Mouse (Mus musculus): ENCODE measurements around the gene Gm4756.

DNA sequence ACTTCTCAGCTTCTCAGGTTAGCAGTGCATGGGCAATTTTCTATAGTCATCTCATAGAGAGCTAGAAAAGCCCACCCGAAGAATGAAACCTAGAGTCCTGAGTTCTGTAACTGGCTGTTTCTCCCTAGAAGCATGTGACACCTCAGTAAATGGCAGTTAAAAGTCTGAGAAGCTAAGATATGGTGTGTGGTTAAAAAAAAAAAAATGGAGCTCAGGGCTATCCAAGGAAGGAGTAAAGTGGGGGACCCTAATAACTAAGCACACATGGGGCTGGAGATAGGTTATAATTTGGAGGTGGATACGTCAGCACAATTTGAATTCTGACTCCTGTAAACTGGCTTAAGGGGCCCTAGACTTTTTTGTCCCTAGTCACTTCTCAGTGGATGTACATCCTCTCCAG is 66.4 kb downstream of the Gm4756 start:
- TF ChIP-seq POLR2A (IDR thresholded peaks at IDR 0.05; ENCODE audit: borderline replicate concordance, control insufficient read depth, low read depth, low read length): no peak
- no peak for TF ChIP-seq CTCF (IDR thresholded peaks at IDR 0.05; ENCODE audit: control insufficient read depth, insufficient read depth, low read length)

All from bone marrow, adult 2 months (tissue).